Mouse (Mus musculus): ENCODE measurements at regions not wholly inside any gene's neighbourhood (a gene's known extent, or its start where the extent isn't known, plus 50 kb on each side); places are given as distances from the start of the nearest gene placed in this dataset.

- Histone ChIP-seq H3K36me3 (no peaks in the 10 kb centered on the region), H3K27me3 (no peaks in the 10 kb centered on the region), H3K4me2 (replicated peaks) (no peak overlapping the region), H3K27ac (replicated peaks) (no peak overlapping the region), H3K9me3 (no peaks in the 10 kb centered on the region), H3K9ac (replicated peaks) (no peak overlapping the region), H3K4me3 (no peak overlapping the region), H3K4me1 (no peaks in the 10 kb centered on the region)
- ATAC-seq (replicated peaks), result no peak
- WGBS, result 38% methylated on average over 2 of the region's 2 CpGs
These were observed 773.9 kb downstream of the D3Ertd751e start for GRCm38 (mm10) chr3:42516286-42516685.

- H3K4me2 ChIP-seq (replicated peaks), result no peak overlapping the region
- no peak overlapping the region for H3K4me3 ChIP-seq
- H3K9me3 ChIP-seq, result no peaks in the 10 kb centered on the region
- no peaks in the 10 kb centered on the region for H3K4me1 ChIP-seq
- WGBS, result 45% methylated on average over 4 of the region's 4 CpGs
- ATAC-seq (replicated peaks), result no peak
- H3K9ac ChIP-seq (replicated peaks), result no peak overlapping the region
- H3K27ac ChIP-seq (replicated peaks), result no peak overlapping the region
- no peaks in the 10 kb centered on the region for H3K27me3 ChIP-seq
- H3K36me3 ChIP-seq, result no peaks in the 10 kb centered on the region
These were observed 789.0 kb downstream of the D3Ertd751e start for GRCm38 (mm10) chr3:42531397-42531796.

- H3K9ac ChIP-seq (replicated peaks), result no peak overlapping the region
- no peak for ATAC-seq (replicated peaks)
- WGBS, result 76% methylated on average over 1 of the region's 1 CpGs
These were observed 824.3 kb downstream of the D3Ertd751e start for GRCm38 (mm10) chr3:42566731-42567130.

GRCm38 (mm10) chr3:42570364-42571024 is 828.1 kb downstream of the D3Ertd751e start:
- Histone ChIP-seq H3K36me3 (no peaks in the 10 kb centered on the region), H3K4me2 (replicated peaks) (no peak overlapping the region), H3K4me1 (peaks cover 10% of the 10 kb centered on the region), H3K4me3 (no peak overlapping the region), H3K9me3 (no peaks in the 10 kb centered on the region), H3K27ac (replicated peaks) (0 out of 2 replicates have a peak overlapping the region, but pooled peaks have one; percentile 7), H3K27me3 (no peaks in the 10 kb centered on the region), H3K9ac (replicated peaks) (no peak overlapping the region)
- 74% methylated on average over 3 of the region's 3 CpGs for WGBS
- no peak for ATAC-seq (replicated peaks)

More at GRCm38 (mm10) chr3:42566731-42567130, 824.3 kb downstream of the D3Ertd751e start:
- Histone ChIP-seq H3K36me3 (no peaks in the 10 kb centered on the region), H3K27ac (replicated peaks) (no peak overlapping the region), H3K4me1 (0 out of 2 replicates have a peak, but pooled peaks cover under 1% of the 10 kb centered on the region), H3K9me3 (no peaks in the 10 kb centered on the region), H3K27me3 (no peaks in the 10 kb centered on the region), H3K4me3 (no peak overlapping the region), H3K4me2 (replicated peaks) (no peak overlapping the region)

GRCm38 (mm10) chr3:42571877-42572459 is 829.6 kb downstream of the D3Ertd751e start:
- ATAC-seq (replicated peaks), result peak; percentile 69; the same call in 1 of the 2 replicates
- Histone ChIP-seq H3K4me2 (replicated peaks) (no peak overlapping the region), H3K4me1 (peaks cover 10% of the 10 kb centered on the region), H3K9me3 (no peaks in the 10 kb centered on the region), H3K36me3 (no peaks in the 10 kb centered on the region), H3K4me3 (no peak overlapping the region), H3K27me3 (no peaks in the 10 kb centered on the region), H3K9ac (replicated peaks) (no peak overlapping the region), H3K27ac (replicated peaks) (peak overlapping the region; percentile 40; the same call in 1 of the 2 replicates)
- WGBS, result 4% methylated on average over 3 of the region's 3 CpGs

- Histone ChIP-seq H3K9me3 (no peaks in the 10 kb centered on the region), H3K4me1 (peaks cover 10% of the 10 kb centered on the region), H3K36me3 (no peaks in the 10 kb centered on the region), H3K27ac (replicated peaks) (no peak overlapping the region), H3K4me3 (no peak overlapping the region), H3K4me2 (replicated peaks) (no peak overlapping the region), H3K9ac (replicated peaks) (no peak overlapping the region), H3K27me3 (no peaks in the 10 kb centered on the region)
- peak; percentile 81 for ATAC-seq (replicated peaks)
These were observed 830.7 kb downstream of the D3Ertd751e start for GRCm38 (mm10) chr3:42573155-42573554.

GRCm38 (mm10) chr3:42582311-42582710 is 839.9 kb downstream of the D3Ertd751e start:
- ATAC-seq (replicated peaks), result no peak
- no peaks in the 10 kb centered on the region for H3K27me3 ChIP-seq
- 36% methylated on average over 1 of the region's 1 CpGs for WGBS
- no peak overlapping the region for H3K4me2 ChIP-seq (replicated peaks)
- no peak overlapping the region for H3K27ac ChIP-seq (replicated peaks)
- H3K4me1 ChIP-seq, result 0 out of 2 replicates have a peak, but pooled peaks cover 2% of the 10 kb centered on the region
- H3K4me3 ChIP-seq, result no peak overlapping the region
- H3K9me3 ChIP-seq, result no peaks in the 10 kb centered on the region
- no peak overlapping the region for H3K9ac ChIP-seq (replicated peaks)
- no peaks in the 10 kb centered on the region for H3K36me3 ChIP-seq

- no peak overlapping the region for H3K4me2 ChIP-seq (replicated peaks)
- 0 out of 2 replicates have a peak, but pooled peaks cover 4% of the 10 kb centered on the region for H3K4me1 ChIP-seq
- H3K4me3 ChIP-seq, result no peak overlapping the region
- H3K36me3 ChIP-seq, result no peaks in the 10 kb centered on the region
- 38% methylated on average over 6 of the region's 6 CpGs for WGBS
- H3K27me3 ChIP-seq, result no peaks in the 10 kb centered on the region
- H3K27ac ChIP-seq (replicated peaks), result no peak overlapping the region
- no peak overlapping the region for H3K9ac ChIP-seq (replicated peaks)
- peak; percentile 71 for ATAC-seq (replicated peaks)
- no peaks in the 10 kb centered on the region for H3K9me3 ChIP-seq
These were observed 845.0 kb downstream of the D3Ertd751e start for GRCm38 (mm10) chr3:42587296-42587932.

GRCm38 (mm10) chr3:42589516-42589915 is 847.1 kb downstream of the D3Ertd751e start:
- WGBS, result 68% methylated on average over 2 of the region's 2 CpGs
- Histone ChIP-seq H3K4me2 (replicated peaks) (no peak overlapping the region), H3K9ac (replicated peaks) (no peak overlapping the region), H3K4me3 (no peak overlapping the region), H3K27ac (replicated peaks) (no peak overlapping the region), H3K27me3 (no peaks in the 10 kb centered on the region), H3K36me3 (no peaks in the 10 kb centered on the region), H3K9me3 (no peaks in the 10 kb centered on the region), H3K4me1 (0 out of 2 replicates have a peak, but pooled peaks cover 4% of the 10 kb centered on the region)
- no peak for ATAC-seq (replicated peaks)

- no peak for ATAC-seq (replicated peaks)
- 0 out of 2 replicates have a peak, but pooled peaks cover 4% of the 10 kb centered on the region for H3K4me1 ChIP-seq
- no peaks in the 10 kb centered on the region for H3K9me3 ChIP-seq
- H3K4me3 ChIP-seq, result no peak overlapping the region
- no peaks in the 10 kb centered on the region for H3K36me3 ChIP-seq
- no peak overlapping the region for H3K4me2 ChIP-seq (replicated peaks)
- WGBS, result 88% methylated on average over 2 of the region's 2 CpGs
- H3K9ac ChIP-seq (replicated peaks), result no peak overlapping the region
- H3K27ac ChIP-seq (replicated peaks), result no peak overlapping the region
- H3K27me3 ChIP-seq, result no peaks in the 10 kb centered on the region
These were observed 847.7 kb downstream of the D3Ertd751e start for GRCm38 (mm10) chr3:42590126-42590525.

- no peak overlapping the region for H3K4me2 ChIP-seq (replicated peaks)
- H3K27ac ChIP-seq (replicated peaks), result no peak overlapping the region
- no peak for ATAC-seq (replicated peaks)
- H3K36me3 ChIP-seq, result no peaks in the 10 kb centered on the region
- WGBS, result 82% methylated on average over 6 of the region's 6 CpGs
- H3K27me3 ChIP-seq, result no peaks in the 10 kb centered on the region
- H3K9me3 ChIP-seq, result no peaks in the 10 kb centered on the region
- H3K4me3 ChIP-seq, result no peak overlapping the region
- H3K4me1 ChIP-seq, result no peaks in the 10 kb centered on the region
- no peak overlapping the region for H3K9ac ChIP-seq (replicated peaks)
These were observed 851.5 kb downstream of the D3Ertd751e start for GRCm38 (mm10) chr3:42593792-42594433.

GRCm38 (mm10) chr3:42596686-42597085 is 854.3 kb downstream of the D3Ertd751e start:
- H3K9ac ChIP-seq (replicated peaks), result no peak overlapping the region
- no peak overlapping the region for H3K27ac ChIP-seq (replicated peaks)
- no peaks in the 10 kb centered on the region for H3K9me3 ChIP-seq
- whole genome bisulfite sequencing, result 65% methylated on average over 1 of the region's 1 CpGs
- no peaks in the 10 kb centered on the region for H3K36me3 ChIP-seq
- no peak overlapping the region for H3K4me2 ChIP-seq (replicated peaks)
- H3K4me1 ChIP-seq, result no peaks in the 10 kb centered on the region
- no peaks in the 10 kb centered on the region for H3K27me3 ChIP-seq
- 0 out of 2 replicates have a peak, but pooled peaks have one; percentile 38 for ATAC-seq (replicated peaks)
- no peak overlapping the region for H3K4me3 ChIP-seq
